Mouse (Mus musculus) T-helper 1 cell (primary cell): ENCODE results near the gene Fkbpl.

Experiments
- in situ Hi-C: fragments of 300-600 bp; cut with MboI, MseI; formaldehyde crosslinking; loops from one replicate; pipeline ENCODE4 v1.15.1; 2025; ENCODE audit warnings: high pct_unique_total_duplicates

The Fkbpl gene

GRCm38 (mm10) chr17:34660259-34660820, 15.8 kb downstream of the Fkbpl start:
- in situ Hi-C loops = no loop called here

GRCm38 (mm10) chr17:34661121-34661591, 16.6 kb downstream of the Fkbpl start:
- in situ Hi-C loops = no loop called here

GRCm38 (mm10) chr17:34662468-34662867, 17.9 kb downstream of the Fkbpl start:
- in situ Hi-C loops = no loop called here

GRCm38 (mm10) chr17:34662978-34663377, 18.4 kb downstream of the Fkbpl start:
- in situ Hi-C loops = no loop called here

GRCm38 (mm10) chr17:34663558-34663957, 19.0 kb downstream of the Fkbpl start:
- in situ Hi-C loops = no loop called here

- in situ Hi-C loops = no loop called here
Measured at GRCm38 (mm10) chr17:34664472-34664871, 19.9 kb downstream of the Fkbpl start.

GRCm38 (mm10) chr17:34670235-34670634, 25.7 kb downstream of the Fkbpl start, which contains the start of gene Tnxb:
Tnxb (plus strand) TSS chr17:34670535.
- in situ Hi-C loops = no loop called here

- in situ Hi-C loops = no loop called here
Measured at GRCm38 (mm10) chr17:34671151-34672066, 26.8 kb downstream of the Fkbpl start.

- in situ Hi-C loops = no loop called here
Measured at GRCm38 (mm10) chr17:34672246-34672792, 27.8 kb downstream of the Fkbpl start.

- in situ Hi-C loops = no loop called here
Measured at GRCm38 (mm10) chr17:34673139-34673538, 28.6 kb downstream of the Fkbpl start.

- in situ Hi-C loops = no loop called here
Measured at GRCm38 (mm10) chr17:34674524-34675204, 30.1 kb downstream of the Fkbpl start.

- in situ Hi-C loops = no loop called here
Measured at GRCm38 (mm10) chr17:34675205-34676092, 30.9 kb downstream of the Fkbpl start.

GRCm38 (mm10) chr17:34676093-34676460, 31.5 kb downstream of the Fkbpl start:
- in situ Hi-C loops = no loop called here

- in situ Hi-C loops = no loop called here
Measured at GRCm38 (mm10) chr17:34676671-34677070, 32.1 kb downstream of the Fkbpl start.

GRCm38 (mm10) chr17:34680191-34680590, 35.6 kb downstream of the Fkbpl start:
- in situ Hi-C loops = no loop called here

- in situ Hi-C loops = no loop called here
Measured at GRCm38 (mm10) chr17:34680621-34681020, 36.1 kb downstream of the Fkbpl start.

GRCm38 (mm10) chr17:34681132-34681571, 36.6 kb downstream of the Fkbpl start:
- in situ Hi-C loops = no loop called here

GRCm38 (mm10) chr17:34681881-34682536, 37.4 kb downstream of the Fkbpl start:
- in situ Hi-C loops = no loop called here

- in situ Hi-C loops = no loop called here
Measured at GRCm38 (mm10) chr17:34683179-34683578, 38.6 kb downstream of the Fkbpl start.

GRCm38 (mm10) chr17:34683686-34684220, 39.2 kb downstream of the Fkbpl start:
- in situ Hi-C loops = no loop called here
